Mouse (Mus musculus): ENCODE measurements at regions not wholly inside any gene's neighbourhood (a gene's known extent, or its start where the extent isn't known, plus 50 kb on each side); places are given as distances from the start of the nearest gene placed in this dataset.
A peak's percentile ranks its signal among the peaks of the same experiment; 100 is the strongest.

- DNase-seq, result no peak
These were observed 64.0 kb downstream of the Il9r start for GRCm38 (mm10) chr11:32136066-32136465.

GRCm38 (mm10) chr11:32133996-32134395 lies 66.1 kb downstream of the Il9r start:
- DNase-seq, result no peak

- peak; percentile 75 for DNase-seq
These were observed 68.0 kb downstream of the Il9r start for GRCm38 (mm10) chr11:32132008-32132615.

GRCm38 (mm10) chr11:32128551-32128950 lies 71.5 kb downstream of the Il9r start:
- no peak for DNase-seq

- no peak for DNase-seq
These were observed 72.1 kb downstream of the Il9r start for GRCm38 (mm10) chr11:32128018-32128417.

GRCm38 (mm10) chr11:32127401-32127817 lies 72.7 kb downstream of the Il9r start:
- no peak for DNase-seq

GRCm38 (mm10) chr11:32126786-32127185 lies 73.3 kb downstream of the Il9r start:
- no peak for DNase-seq

GRCm38 (mm10) chr11:32126311-32126698 lies 73.8 kb downstream of the Il9r start:
- no peak for DNase-seq

- peak; percentile 73 for DNase-seq
These were observed 74.3 kb downstream of the Il9r start for GRCm38 (mm10) chr11:32125586-32126310.

- peak; percentile 54 for DNase-seq
These were observed 79.5 kb downstream of the Il9r start for GRCm38 (mm10) chr11:32120596-32120995.

GRCm38 (mm10) chr11:32118844-32119629 lies 81.0 kb downstream of the Il9r start:
- DNase-seq, result no peak

- DNase-seq, result no peak
These were observed 82.1 kb downstream of the Il9r start for GRCm38 (mm10) chr11:32117930-32118329.

GRCm38 (mm10) chr11:32113118-32113826 lies 86.8 kb downstream of the Il9r start:
- peak; percentile 40 for DNase-seq

GRCm38 (mm10) chr11:32112521-32112920 lies 87.6 kb downstream of the Il9r start:
- DNase-seq, result no peak

GRCm38 (mm10) chr11:32111841-32112240 lies 88.2 kb downstream of the Il9r start:
- DNase-seq, result no peak

GRCm38 (mm10) chr11:32109911-32110310 lies 90.2 kb downstream of the Il9r start:
- DNase-seq, result no peak
